Mouse (Mus musculus) megakaryocyte progenitor cell, adult 5-6 weeks (primary cell): ENCODE measurements around the gene Lbh. TPM values are rescaled to one million over a fixed set of nuclear protein-coding genes. Genes with fewer than 3 reads are reported as not detected.
A peak's percentile ranks its signal among the peaks of the same experiment; 100 is the strongest.

Source experiments
- ATAC-seq: replicated peaks from 2 replicates; pipeline ENCODE4 v1.8.0; 2016; ENCODE audit warnings: mild to moderate bottlenecking, moderate TSS enrichment, inconsistent platforms; ENCODE audit not compliant: poor library complexity
- total RNA-seq, 2 experiments: library from RNA; stranded (forward) in 1 of 2; stranded (reverse) in 1 of 2; fragments of 157-497, 149-512 nt in 1 of 2; fragments of 200-1000 nt in 1 of 2; gene quantifications; 2 replicates each; pipeline versions ENCODE4 v1.2.3 to v1.2.4; 2015 to 2017

The Lbh gene
- total RNA-seq, 2 experiments from 2014 or later = 16.6 to 19.2 TPM

DNA sequence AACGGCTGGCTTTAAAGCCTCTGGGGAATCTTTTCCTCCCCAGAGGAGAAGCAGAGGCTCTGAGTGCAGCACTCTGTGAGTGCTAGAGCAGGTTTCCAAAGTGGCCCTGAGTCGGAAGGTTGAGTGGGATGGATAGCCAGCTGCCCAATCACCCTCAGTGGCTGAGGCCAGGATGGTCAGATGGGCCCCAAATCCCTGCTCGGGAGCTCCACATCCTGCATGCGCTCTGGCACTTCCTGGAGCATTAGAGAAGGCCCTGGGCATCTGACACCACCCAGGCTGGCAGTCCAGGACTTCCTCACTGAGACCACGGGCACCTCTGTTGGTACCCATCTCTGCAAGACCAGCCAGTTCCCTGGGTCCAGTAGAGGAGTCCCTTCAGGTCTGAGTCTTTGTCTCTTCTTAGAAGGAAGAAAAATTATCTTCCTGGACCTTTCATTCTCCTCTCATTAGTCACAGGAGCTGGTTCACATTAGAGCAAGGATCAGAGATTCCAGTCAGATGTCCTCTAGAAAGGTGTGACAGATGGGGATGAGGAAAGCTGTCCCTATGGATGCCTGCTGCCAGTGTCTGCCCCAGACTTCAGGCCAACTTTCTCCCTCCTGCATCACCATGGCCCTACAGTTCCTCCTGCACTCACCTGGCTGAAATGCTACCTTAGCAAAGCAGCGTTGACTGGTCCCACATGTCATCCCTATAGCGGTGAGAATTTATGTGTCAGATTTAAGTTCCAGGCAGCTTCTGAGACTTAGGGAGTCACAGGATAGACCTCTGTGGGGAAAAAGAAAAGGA lies 8.8 kb upstream of the Lbh start:
- ATAC-seq = no peak

DNA sequence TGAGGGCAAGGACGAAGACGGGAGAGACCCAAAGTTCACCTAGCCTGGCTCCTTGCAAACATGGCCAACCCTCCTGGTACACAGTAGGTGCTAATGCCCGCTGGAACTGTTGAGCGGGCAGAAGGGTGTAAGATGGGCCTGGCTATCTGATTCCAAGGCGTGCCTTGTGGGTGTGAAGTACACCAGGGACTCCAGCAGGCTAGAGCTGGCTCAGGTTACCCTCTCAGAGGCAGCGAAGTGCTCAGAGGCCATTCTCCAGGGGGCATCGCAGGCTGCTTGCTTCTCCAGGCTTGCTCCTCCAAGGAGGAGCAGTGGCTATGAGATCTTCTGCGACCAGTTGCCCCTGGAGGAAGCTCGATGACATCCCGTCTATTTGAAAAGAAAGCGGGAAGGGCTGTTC lies 6.8 kb upstream of the Lbh start:
- no peak for ATAC-seq

DNA sequence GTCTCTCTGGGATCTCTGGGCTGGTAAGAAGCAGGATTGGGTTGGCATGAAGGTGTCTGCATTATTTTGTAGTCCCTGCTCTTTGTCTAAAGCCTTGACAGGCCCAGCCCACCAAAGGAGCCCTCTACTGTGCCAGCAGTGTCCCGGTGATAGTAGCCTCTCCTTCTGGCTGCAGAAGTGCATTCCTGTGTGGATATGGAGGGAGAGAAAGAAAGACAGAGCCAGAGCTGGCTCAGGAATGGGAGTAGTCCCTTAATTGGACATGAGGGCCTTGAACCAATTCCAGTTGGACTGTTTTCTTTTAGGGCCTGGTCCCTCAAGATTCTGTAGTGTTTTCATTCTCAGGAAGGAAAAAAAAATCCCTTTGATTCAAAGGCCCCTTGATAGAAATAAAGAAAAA lies 6.4 kb upstream of the Lbh start:
- no peak for ATAC-seq

DNA sequence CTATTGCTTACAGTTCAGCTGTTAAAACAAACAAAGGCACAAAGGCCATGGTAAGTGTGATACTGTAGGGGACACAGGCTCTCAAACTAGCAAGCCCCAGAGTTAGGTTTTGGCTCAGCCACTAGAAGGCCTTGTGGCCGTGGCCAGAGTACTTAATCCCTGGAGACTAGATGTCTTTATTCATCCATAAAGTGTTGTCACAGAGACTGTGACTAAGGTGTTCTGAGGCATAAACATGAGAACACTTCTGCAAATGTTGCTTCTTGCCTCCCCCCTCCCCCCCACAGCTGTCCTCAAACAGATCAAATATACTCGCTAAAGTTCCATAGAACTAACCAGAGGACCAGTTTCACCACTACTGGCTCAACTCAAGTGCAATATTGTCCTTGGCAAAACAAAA lies 4.0 kb upstream of the Lbh start:
- no peak for ATAC-seq

DNA sequence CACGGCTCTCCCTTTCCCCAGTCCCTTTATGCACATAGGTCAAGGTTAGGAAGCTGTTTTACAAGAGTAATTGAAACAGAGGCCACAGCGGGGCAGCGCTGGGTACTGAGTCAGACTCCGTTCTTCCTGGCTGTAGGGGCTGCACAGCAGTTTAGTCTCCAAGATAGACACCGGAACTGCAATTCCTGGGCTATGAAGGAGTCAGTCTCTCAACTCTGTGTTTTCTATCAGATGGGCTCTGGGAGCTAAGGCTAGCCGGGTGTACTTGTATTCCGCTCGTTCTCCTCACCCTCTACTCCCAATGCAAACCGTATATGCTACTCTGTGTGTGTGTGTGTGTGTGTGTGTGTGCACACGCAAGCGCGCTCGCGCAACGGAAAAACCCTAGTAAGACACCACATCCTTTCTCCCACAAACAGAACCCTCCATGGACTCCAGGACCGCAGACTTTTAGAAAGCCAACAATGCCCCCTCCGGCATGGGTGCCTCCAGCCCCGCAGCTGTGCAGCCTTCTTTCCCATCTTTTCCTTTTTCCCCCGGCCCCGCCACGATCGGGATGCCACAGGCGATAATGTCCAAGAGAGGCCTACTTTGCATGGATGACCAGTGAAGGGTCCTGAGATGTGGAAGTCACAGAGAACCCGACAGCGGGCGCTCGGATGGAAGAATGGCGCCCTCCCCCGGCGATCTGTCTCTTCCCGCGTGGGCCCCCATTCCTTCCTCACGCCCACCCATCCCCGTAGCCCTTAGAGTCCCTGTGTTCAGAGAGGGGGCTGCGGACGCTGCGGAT lies 669 bp upstream of the Lbh start:
- peak; percentile 45 for ATAC-seq

DNA sequence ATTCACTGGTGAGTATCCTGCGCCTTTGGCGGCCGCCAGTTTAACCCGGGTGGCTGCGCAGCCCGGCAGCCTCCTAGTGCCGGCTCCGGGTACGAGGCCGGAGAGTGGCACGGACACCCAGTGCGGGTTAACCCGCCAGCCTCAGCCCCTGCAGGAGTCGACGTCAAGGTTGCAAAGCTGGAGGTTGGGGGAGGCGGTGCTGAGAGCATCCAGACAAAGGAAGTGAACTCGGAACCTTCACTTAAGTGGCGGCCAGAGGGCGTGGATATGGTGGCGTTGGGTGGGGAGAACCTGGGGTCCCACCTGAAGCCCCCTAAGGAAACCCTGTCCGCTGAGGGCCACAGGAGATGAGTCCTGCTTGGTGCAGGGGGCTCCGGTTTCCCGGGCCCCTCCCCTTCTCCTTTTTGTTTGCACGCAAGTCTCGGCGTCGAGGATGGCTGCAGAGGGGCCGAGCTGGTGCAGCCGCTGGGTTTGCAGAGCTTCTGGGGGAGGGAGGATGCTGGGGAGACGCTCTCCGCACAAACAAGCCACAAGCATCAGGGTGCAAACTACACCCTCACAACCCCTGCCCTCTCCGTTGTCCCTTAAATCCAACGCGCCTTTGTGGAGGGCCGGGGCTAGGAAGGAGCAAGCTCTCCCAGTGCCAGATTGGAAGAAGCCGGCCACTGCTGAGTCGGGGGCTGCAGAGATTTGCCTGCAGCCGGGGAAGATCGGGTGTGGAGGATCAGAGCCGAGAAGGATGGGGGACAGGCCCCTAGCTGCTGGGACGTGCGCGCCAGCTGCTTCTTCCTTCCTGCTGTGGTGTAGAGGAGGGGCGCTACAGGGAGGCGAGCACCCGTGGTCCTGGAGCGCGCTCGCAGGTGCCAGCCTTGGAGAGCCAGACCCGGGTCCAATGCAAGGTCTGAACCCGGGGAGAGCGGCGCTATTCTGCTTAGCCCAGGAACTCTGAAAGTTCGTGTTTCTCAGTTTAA lies 751 bp downstream of the Lbh start:
- peak; percentile 45 for ATAC-seq

DNA sequence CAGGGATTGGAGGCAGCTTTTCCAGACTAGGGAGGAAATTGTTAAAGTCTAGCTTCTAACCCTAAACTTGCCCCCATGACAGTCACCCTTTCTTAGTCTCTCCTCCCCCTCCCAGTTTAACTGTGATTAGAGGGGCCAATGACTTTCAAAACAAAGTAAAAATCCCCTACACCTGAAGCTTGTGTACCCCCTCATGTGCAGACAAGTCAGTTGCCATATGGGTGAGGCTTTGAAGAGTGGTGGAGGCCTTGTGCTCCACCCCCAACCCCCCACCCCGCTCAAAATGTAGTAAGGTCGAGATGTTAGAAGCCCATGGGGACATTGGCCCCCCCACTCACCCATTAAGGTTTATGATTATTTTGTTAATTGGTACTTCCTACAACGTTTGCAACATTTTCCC lies 1.5 kb downstream of the Lbh start:
- no peak for ATAC-seq

DNA sequence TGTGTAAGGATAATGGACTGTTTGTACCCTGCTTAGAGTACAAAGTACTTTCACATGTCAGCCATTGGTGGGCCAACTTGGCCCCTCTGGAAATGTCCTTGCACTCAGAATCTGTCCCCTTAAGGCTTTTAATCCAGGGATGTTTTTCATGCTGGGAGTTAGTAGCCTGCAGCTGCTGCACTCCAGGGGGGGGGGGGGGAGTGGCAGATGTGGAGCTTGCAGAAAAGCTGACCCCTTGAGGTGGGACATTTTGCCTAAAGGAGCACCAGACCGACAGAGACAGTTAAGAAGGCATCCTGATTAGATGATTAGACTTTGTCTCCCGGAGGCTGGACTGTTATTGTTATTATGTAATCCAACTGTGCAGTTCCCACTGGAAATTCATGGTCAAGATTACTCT lies 2.3 kb downstream of the Lbh start:
- no peak for ATAC-seq

DNA sequence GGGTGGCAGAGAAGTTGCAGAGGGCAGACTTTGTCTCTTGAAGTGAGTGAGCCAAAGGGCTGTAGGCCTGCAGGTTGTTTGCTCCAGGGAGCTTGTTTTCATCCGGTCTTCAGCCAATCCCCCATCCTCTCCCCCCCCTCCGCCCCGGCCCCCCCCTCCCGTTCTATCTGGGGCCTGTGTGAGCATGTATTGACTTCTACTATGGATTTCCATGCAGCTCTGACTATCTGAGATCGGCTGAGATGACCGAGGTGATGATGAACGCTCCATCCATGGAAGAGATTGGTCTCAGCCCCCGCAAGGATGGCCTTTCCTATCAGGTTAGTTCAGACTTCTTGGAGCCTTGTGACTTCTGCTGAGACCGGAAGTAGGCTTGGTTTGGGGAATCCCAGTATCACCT lies 2.9 kb downstream of the Lbh start:
- no peak for ATAC-seq

DNA sequence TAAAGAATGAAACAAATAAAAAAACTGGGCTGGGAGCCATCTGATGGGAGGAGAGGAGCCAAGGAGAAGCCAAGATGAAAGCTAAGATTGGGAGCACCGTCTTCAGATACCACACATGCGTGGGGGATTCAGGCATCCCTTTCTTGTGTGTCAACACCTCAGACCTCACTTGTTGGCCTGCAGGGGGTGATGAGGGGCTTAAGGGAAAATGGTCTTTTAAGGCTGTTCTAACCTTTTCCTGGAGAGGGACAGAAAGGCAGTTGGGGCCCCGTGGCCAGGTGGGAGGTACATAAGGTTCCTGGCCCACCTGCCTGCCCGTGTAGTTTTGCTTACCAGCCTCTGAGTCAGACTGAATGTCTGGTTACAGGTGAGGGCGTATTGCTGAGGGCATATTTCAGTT lies 4.1 kb downstream of the Lbh start:
- no peak for ATAC-seq

DNA sequence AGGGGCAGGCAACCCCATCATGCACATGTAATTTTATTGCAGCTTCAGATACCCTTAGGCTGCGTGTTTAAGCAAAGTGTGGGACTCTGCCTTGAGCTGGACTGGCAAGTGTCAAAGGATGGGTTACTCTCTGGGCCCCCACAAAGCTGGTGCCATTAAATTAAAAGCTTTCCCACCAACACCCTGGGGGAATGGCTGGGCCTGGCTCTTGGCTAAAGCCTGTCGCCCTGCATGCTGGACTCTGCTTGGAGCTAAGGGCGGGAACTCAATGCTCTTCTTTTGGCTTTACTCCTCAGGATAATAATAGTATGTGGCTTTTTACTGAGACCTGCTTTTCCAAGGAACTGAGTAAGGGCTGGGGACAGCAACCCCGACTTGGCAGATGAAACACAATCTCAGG lies 5.2 kb downstream of the Lbh start:
- no peak for ATAC-seq

DNA sequence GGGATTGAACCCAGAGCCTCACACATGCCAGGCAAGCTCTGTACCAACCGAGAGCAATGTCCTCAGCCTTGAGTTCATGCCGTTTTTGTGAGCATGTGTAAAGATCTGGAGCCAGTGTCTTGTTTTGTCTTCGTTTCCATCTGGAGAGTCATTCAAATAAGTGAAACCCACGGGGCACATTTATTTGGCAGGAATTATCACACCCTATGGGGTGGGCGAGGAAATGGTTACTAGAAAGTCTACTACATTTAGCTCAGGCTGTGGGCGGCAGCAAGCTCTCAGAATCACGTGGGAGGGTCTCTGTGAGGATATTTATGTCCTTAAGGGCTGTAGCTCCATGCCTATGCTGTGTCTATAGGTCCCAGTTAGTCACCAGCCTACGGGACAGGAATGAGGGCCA lies 6.2 kb downstream of the Lbh start:
- no peak for ATAC-seq

DNA sequence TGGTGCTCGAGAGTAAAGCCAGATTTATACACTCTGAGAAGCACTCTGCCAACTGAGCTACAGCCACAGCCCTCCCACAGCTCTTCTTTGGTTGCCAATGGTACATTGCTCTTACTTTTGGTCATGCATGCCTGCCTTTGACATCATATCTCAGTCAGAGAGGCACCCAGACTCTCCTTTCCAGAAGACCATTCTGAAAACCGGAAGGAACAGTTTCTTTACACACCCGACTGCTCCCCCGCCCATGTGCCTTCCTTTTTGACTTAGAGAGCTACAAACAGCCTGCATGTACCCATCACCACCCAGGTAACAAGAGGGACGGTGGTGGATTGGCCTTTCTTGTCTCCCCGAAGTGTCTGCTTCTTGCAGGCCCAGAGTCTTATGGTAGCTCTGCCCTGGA lies 7.0 kb downstream of the Lbh start:
- no peak for ATAC-seq

DNA sequence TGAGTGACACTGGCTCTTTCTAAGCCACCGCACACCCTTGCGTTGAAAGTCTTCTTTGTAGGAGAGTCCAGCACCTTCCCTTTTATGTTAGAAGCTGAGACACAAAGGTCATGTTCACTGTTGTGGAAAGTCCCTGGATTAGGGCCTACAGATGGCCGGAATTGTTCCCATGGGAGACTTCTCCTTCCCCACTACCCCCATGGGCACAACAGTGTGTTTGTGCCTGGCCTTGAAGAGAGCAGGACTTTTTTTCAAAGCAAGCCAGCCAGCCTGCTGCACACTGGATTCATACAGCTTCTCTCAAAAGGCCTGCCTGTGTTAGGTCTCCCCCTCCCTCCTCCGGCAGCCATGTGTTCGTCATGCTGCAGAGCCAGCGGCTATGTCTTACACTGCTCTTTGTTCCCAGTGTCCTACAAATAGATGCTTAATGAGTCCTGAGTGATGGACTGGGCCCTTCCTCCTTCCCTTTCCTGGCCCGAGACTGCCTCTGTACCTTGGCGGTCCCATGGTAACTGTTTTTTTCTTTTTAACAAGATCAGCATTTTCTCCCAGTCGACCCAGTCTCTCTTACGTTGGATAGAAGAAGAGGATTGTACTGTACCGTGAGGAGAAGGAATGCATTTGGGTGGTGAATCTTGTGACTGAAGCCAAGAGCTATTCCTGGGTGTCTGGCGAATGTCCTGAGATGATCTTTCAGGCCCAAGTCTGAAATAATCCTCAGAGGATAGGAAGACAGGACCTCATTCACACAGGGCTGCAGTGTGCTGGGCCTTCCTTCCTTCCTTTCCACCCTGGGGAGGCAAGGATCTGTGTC lies 7.9 kb downstream of the Lbh start:
- no peak for ATAC-seq

DNA sequence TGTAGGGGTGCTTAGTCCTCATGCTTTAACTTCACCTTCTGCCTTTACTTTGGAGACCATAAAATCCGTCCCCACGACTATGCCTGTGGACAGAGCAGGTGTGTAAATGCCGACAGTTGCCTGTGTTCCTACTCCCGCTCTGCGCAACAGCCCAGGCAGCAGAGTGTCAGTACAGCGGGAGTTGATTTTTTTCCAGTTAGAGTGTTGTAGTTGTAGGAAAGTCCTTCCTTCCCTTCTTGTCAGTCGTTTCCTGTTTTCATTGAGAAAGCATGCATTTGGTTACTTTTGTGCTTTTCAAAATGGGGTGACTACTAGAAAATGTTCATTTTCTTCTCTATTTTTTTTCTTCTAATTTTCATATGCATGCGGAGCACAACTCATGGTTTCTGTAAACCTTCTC lies 8.9 kb downstream of the Lbh start:
- peak; percentile 77 for ATAC-seq

DNA sequence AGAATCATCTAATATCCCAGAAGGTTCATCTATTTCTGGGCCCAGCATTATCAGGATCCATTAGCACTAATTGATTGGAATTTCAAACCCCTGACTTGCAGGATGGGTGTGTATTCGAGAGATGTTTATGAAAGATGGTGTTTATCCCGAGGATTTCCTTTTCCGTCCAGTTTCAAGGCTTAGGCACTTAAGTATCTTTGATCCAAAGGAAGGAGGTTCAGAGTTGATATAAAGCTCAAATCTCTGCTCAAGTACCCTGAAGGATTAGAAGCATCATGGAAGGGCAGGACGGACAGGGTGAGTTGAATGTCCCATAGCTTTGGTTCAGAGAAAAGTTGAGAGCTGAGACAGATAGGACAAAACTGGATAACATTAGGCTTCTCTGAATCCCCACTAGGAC lies 15.0 kb downstream of the Lbh start:
- ATAC-seq = no peak

DNA sequence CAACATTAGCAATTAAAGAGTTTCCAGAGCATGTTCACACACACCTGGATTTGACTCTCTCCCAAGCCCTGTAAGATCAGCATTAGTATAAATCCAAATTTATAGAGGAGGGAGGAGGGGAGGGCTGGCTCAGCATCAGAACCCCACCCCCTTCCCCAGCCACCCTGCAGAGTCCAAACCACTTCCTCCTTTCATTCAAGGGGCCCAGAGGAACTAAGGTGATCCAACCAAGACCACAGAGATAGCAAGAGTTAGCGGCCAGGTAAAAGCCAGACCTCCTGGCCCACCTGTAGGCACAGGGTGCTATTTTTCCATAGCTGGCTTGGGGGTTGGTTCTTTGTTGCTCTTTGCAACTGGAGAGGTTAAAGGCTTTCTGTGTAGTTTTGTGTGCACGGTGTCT lies 16.0 kb downstream of the Lbh start:
- ATAC-seq = peak; percentile 89

DNA sequence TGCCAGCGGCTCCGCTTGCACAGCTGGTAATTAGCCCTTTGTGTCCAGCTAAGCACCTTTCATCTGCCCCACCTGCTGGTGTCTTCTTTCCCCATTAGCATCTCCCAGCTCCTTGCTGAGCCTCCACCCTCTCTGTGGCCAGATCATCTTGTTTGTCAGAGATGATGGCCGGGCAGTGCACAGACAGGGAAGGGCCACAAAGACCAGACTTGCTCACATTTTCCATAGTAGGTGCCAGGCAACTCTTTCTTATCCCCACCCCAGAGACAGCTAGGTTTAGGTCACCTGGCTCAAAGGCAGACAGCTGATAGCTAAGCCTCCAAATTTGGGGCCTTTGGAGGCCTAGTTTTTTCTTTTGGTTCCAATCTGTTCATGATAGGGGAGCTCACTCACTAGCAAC lies 16.5 kb downstream of the Lbh start:
- 0 out of 2 replicates have a peak, but pooled peaks have one; percentile 11 for ATAC-seq

DNA sequence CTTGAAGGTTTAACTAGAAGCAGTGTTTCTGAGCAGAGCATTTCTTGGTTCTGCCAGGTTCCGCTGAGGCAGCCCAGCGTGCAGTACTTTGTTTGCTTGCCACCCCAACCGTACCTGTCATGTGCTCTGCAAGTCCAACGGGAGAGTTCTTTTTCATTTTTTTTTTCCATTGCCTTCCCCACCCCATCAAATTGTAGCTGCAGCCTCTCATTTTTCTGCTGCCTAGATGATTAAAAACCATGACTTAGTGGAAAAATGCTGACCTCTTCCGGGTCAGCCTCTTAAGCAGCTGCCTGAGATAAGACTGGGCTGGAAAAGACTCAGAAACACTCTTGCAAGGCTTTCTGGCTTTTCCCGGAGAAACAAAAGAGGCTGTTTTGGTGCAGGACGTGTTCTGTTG lies 17.8 kb downstream of the Lbh start:
- 0 out of 2 replicates have a peak, but pooled peaks have one; percentile 25 for ATAC-seq

DNA sequence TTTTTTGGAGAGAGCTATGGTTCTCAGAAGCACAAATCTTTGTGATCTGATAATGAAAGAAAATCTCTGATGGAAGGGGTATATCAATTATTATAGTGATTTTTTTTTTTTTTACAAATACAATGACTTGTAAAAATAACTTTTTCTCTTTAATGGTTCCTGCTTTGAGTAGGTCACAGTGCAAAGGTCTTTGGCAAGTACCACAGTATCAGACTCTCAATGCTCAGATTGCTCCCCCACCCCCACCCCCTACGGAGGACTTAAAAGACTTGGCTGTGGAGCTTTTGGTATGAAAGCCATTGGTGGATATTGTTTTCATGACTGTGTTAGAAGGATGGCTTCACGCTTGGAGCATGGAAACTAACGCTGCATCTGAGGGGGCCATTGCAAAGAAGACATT lies 18.2 kb downstream of the Lbh start:
- ATAC-seq = no peak
